Mouse (Mus musculus) thymus, adult 2 months (tissue): ENCODE measurements around the gene 4933402J07Rik.

ENCODE experiments used
- CTCF ChIP-seq: fragments of 200-500 bp; IDR thresholded peaks from 2 replicates; pipeline ENCODE4 v1.5.1; 2012; ENCODE audit warnings: mild to moderate bottlenecking, control low read depth, low read length, moderate library complexity, borderline replicate concordance; ENCODE audit not compliant: control insufficient read depth, poor library complexity, insufficient read depth; ENCODE audit errors: extremely low read depth
- POLR2A ChIP-seq: fragments of 200-500 bp; IDR thresholded peaks from 2 replicates; pipeline ENCODE4 v1.6.1; 2012; ENCODE audit warnings: mild to moderate bottlenecking, low read length, control low read depth, moderate library complexity; ENCODE audit not compliant: control insufficient read depth, poor library complexity, insufficient read depth; ENCODE audit errors: extremely low read depth

GRCm38 (mm10) chr8:87602731-87603130 lies 39.1 kb downstream of the 4933402J07Rik start:
- TF ChIP-seq POLR2A (no peak), CTCF (no peak)
